Mouse (Mus musculus) gastrocnemius, postnatal 25 days (tissue): ENCODE measurements around the gene Lysmd2. TPM values are rescaled to one million over a fixed set of nuclear protein-coding genes. Genes with fewer than 3 reads are reported as not detected.

Source experiments
- total RNA-seq, 2 experiments: library from RNA; stranded (reverse); gene quantifications; 1 replicate in 1 of 2; 2 replicates in 1 of 2; pipeline ENCODE4 v1.2.3; 2021

Gene Lysmd2
- total RNA-seq, 2 experiments from 2014 or later = 4.9 to 7.3 TPM

Other genes with a start within 250 kb of the Lysmd2 start
- gene Mapk6, start 215.7 kb upstream of the Lysmd2 start, total RNA-seq = 10 to 100 TPM; 25.9 to 30.0 TPM
- gene Leo1, start 184.2 kb upstream of the Lysmd2 start, total RNA-seq = 10 to 100 TPM; 12.3 to 21.3 TPM
- gene Tmod3, start 66.1 kb upstream of the Lysmd2 start, total RNA-seq = 10 to 100 TPM; 19.7 to 25.8 TPM
- gene Tmod2, start 14.4 kb upstream of the Lysmd2 start, total RNA-seq = 1 to 10 TPM; 4.9 to 8.9 TPM
- gene Scg3, start 58.3 kb downstream of the Lysmd2 start, total RNA-seq = 1 to 10 TPM; 2.2 to 2.3 TPM
- gene Bmp5, start 149.6 kb downstream of the Lysmd2 start, total RNA-seq = 1 to 10 TPM; 1.3 to 2.5 TPM